Mouse (Mus musculus) granulocyte monocyte progenitor cell, adult 5-6 weeks (primary cell): Measurements from ENCODE around the gene Olfr493. TPM values are rescaled to one million over a fixed set of nuclear protein-coding genes. Genes with fewer than 3 reads are reported as not detected.

Experiments
- ATAC-seq: replicated peaks from 2 replicates; pipeline ENCODE4 v1.8.0; 2016; ENCODE audit warnings: mild to moderate bottlenecking, moderate TSS enrichment, inconsistent platforms; ENCODE audit not compliant: poor library complexity, severe bottlenecking
- total RNA-seq, 2 experiments: library from RNA; stranded (forward) in 1 of 2; stranded (reverse) in 1 of 2; fragments of 200-712, 200-1000 nt in 1 of 2; fragments of >200 nt in 1 of 2; fragmentation: Nextera tagmentation in 1 of 2; gene quantifications; 2 replicates each; pipeline ENCODE4 v1.2.3; 2014 to 2017

Gene Olfr493
- not detected in 2 replicates for total RNA-seq (2014; fragmentation: Nextera tagmentation)
- not detected in 2 replicates for total RNA-seq (2017)

GRCm38 (mm10) chr7:108346879-108347278, at the start of gene Olfr493:
Gene Olfr493, minus strand, starts transcription at chr7:108346979.
- no peak for ATAC-seq

GRCm38 (mm10) chr7:108392867-108393266, 46.1 kb upstream of the Olfr493 start, which contains the start of gene Olfr495:
Gene Olfr495, plus strand, starts transcription at chr7:108393167.
- no peak for ATAC-seq

GRCm38 (mm10) chr7:108365035-108365434, 18.3 kb upstream of the Olfr493 start, which contains the start of gene Olfr494:
Gene Olfr494, plus strand, starts transcription at chr7:108365335.
- no peak for ATAC-seq

GRCm38 (mm10) chr7:108323574-108323973, 23.2 kb downstream of the Olfr493 start, which contains the start of gene Olfr492:
Gene Olfr492, minus strand, starts transcription at chr7:108323674.
- ATAC-seq: no peak

- no peak for ATAC-seq
Measured at GRCm38 (mm10) chr7:108313151-108313550, 33.6 kb downstream of the Olfr493 start, which contains the start of gene Olfr491. Gene Olfr491, plus strand, starts transcription at chr7:108313451.

Other genes with a start within 250 kb of the Olfr493 start
- gene Olfr482, start 249.4 kb downstream of the Olfr493 start, total RNA-seq (2014; fragmentation: Nextera tagmentation): not detected in 2 replicates
- 0.10 TPM in 1 of 2 replicates, not detected in the other for gene Olfr482, start 249.4 kb downstream of the Olfr493 start, total RNA-seq (2017)
- gene Olfr483, start 246.1 kb downstream of the Olfr493 start, total RNA-seq (2014; fragmentation: Nextera tagmentation): not detected in 2 replicates
- gene Olfr483, start 246.1 kb downstream of the Olfr493 start, total RNA-seq (2017): not detected in 2 replicates
- not detected in 2 replicates for gene Olfr484, start 219.5 kb downstream of the Olfr493 start, total RNA-seq (2014; fragmentation: Nextera tagmentation)
- gene Olfr484, start 219.5 kb downstream of the Olfr493 start, total RNA-seq (2017): not detected in 2 replicates
- gene Olfr485, start 187.1 kb downstream of the Olfr493 start, total RNA-seq (2014; fragmentation: Nextera tagmentation): not detected in 2 replicates
- not detected in 2 replicates for gene Olfr485, start 187.1 kb downstream of the Olfr493 start, total RNA-seq (2017)
- not detected in 2 replicates for gene Olfr486, start 174.2 kb downstream of the Olfr493 start, total RNA-seq (2014; fragmentation: Nextera tagmentation)
- not detected in 2 replicates for gene Olfr486, start 174.2 kb downstream of the Olfr493 start, total RNA-seq (2017)
- not detected in 2 replicates for gene Olfr487, start 132.3 kb downstream of the Olfr493 start, total RNA-seq (2014; fragmentation: Nextera tagmentation)
- not detected in 2 replicates for gene Olfr487, start 132.3 kb downstream of the Olfr493 start, total RNA-seq (2017)
- gene Olfr488, start 88.6 kb downstream of the Olfr493 start, total RNA-seq (2014; fragmentation: Nextera tagmentation): not detected in 2 replicates
- not detected in 2 replicates for gene Olfr488, start 88.6 kb downstream of the Olfr493 start, total RNA-seq (2017)
- not detected in 2 replicates for gene Olfr490, start 58.0 kb downstream of the Olfr493 start, total RNA-seq (2014; fragmentation: Nextera tagmentation)
- not detected in 2 replicates for gene Olfr490, start 58.0 kb downstream of the Olfr493 start, total RNA-seq (2017)
- not detected in 2 replicates for gene Olfr491, start 33.5 kb downstream of the Olfr493 start, total RNA-seq (2014; fragmentation: Nextera tagmentation)
- not detected in 2 replicates for gene Olfr491, start 33.5 kb downstream of the Olfr493 start, total RNA-seq (2017)
- not detected in 2 replicates for gene Olfr492, start 23.3 kb downstream of the Olfr493 start, total RNA-seq (2014; fragmentation: Nextera tagmentation)
- gene Olfr492, start 23.3 kb downstream of the Olfr493 start, total RNA-seq (2017): not detected in 2 replicates
- gene Olfr494, start 18.4 kb upstream of the Olfr493 start, total RNA-seq (2014; fragmentation: Nextera tagmentation): not detected in 2 replicates
- not detected in 2 replicates for gene Olfr494, start 18.4 kb upstream of the Olfr493 start, total RNA-seq (2017)
- gene Olfr495, start 46.2 kb upstream of the Olfr493 start, total RNA-seq (2014; fragmentation: Nextera tagmentation): not detected in 2 replicates
- not detected in 2 replicates for gene Olfr495, start 46.2 kb upstream of the Olfr493 start, total RNA-seq (2017)
- gene Olfr497, start 73.4 kb upstream of the Olfr493 start, total RNA-seq (2014; fragmentation: Nextera tagmentation): not detected in 2 replicates
- not detected in 2 replicates for gene Olfr497, start 73.4 kb upstream of the Olfr493 start, total RNA-seq (2017)
- not detected in 2 replicates for gene Olfr498, start 118.3 kb upstream of the Olfr493 start, total RNA-seq (2014; fragmentation: Nextera tagmentation)
- gene Olfr498, start 118.3 kb upstream of the Olfr493 start, total RNA-seq (2017): not detected in 2 replicates
- not detected in 2 replicates for gene Olfr502, start 178.1 kb upstream of the Olfr493 start, total RNA-seq (2014; fragmentation: Nextera tagmentation)
- not detected in 2 replicates for gene Olfr502, start 178.1 kb upstream of the Olfr493 start, total RNA-seq (2017)
- gene Olfr503, start 197.5 kb upstream of the Olfr493 start, total RNA-seq (2014; fragmentation: Nextera tagmentation): not detected in 2 replicates
- not detected in 2 replicates for gene Olfr503, start 197.5 kb upstream of the Olfr493 start, total RNA-seq (2017)
- not detected in 2 replicates for gene Olfr504, start 218.8 kb upstream of the Olfr493 start, total RNA-seq (2014; fragmentation: Nextera tagmentation)
- not detected in 2 replicates for gene Olfr504, start 218.8 kb upstream of the Olfr493 start, total RNA-seq (2017)